Mouse (Mus musculus) layer of hippocampus, postnatal 14 days (tissue): ENCODE data around the gene Rxfp4. TPM values are rescaled to one million over a fixed set of nuclear protein-coding genes. Genes with fewer than 3 reads are reported as not detected.

ENCODE experiments used
- DNase-seq, 2 experiments: peaks; one replicate each; pipeline ENCODE4 v3.0.0; 2021 to 2022; ENCODE audit warnings: low spot score in 2 of 2, mixed read lengths in 1 of 2
- long read RNA-seq, 2 experiments: library from polyadenylated mRNA; stranded (forward); transcript quantifications; one replicate each; pipeline ENCODE4 v2.0.0; 2021
- total RNA-seq, 2 experiments: library from RNA; stranded (reverse); gene quantifications; 2 replicates each; pipeline ENCODE4 v1.2.3; 2021

The Rxfp4 gene
- not detected for total RNA-seq
- long read RNA-seq, experiment 1, result 0 reads
- long read RNA-seq, experiment 2, result 0 reads

- no peak for DNase-seq
Measured at GRCm38 (mm10) chr3:88652846-88653515, at the start of gene Rxfp4. Gene Rxfp4 (minus strand): TSS chr3:88653142.

DNA sequence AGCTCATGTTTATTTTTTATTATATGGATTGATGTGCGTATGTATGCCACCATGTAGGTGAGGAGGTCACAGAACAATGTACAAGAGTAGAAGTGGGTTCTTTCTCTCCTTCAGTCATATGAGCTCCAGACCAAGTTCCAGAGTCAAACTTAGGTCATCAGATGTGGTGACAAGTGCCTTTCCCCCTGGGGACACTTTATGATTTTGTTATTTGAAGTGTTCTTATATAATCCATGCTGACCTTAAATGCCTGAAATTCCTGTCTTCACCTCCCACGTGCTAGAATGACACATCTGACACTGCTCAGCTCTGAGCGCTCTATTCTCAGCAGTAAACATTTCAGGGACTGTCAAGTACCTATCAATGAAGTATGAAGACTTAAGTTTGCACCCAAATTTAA is 48.3 kb upstream of the Rxfp4 start:
- no peak for DNase-seq

GRCm38 (mm10) chr3:88700247-88700646 is 47.3 kb upstream of the Rxfp4 start:
- DNase-seq, result no peak

DNA sequence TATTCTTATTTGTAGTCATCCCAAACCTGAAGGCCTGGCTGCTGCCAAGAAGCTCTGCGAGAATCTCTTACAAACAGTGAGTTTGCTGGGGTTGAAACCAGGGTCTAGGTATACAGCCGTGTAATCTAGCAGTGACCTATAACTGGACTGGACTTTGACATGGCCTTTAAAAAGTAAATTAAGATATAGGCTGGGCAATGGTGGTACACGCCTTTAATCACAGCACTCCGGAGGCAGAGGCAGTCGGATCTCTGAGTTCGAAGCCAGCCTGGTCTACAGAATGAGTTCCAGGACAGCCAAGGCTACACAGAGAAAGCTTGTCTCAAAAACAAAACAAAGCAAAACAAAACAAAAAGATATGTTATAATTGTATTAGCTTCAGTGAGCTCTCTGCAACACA is 45.9 kb upstream of the Rxfp4 start:
- DNase-seq, result no peak

GRCm38 (mm10) chr3:88698051-88698450 is 45.1 kb upstream of the Rxfp4 start:
- no peak for DNase-seq

- no peak for DNase-seq
Measured at GRCm38 (mm10) chr3:88695545-88695944, 42.6 kb upstream of the Rxfp4 start.

DNA sequence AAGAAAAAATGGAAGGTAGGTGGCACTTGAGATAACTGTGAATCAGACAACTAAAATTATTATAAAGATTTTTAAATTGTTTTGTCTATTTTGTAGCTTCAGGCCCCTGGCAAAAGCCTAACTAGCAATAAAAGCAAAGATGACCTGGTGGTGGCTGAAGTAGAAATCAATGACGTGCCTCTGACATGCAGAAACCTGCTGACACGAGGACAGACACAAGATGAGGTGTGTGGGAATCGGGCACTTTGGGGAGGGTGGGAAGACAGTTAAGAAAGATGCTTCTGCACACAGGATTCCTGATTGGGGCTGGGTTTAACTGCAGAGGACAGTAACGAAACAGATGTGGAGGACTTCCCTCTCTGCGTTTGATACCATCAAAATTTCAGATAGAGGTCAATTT is 36.1 kb upstream of the Rxfp4 start:
- no peak for DNase-seq

- DNase-seq, result no peak
Measured at GRCm38 (mm10) chr3:88686734-88687611, 34.0 kb upstream of the Rxfp4 start.

- peak in 1 of 2 experiments; percentile 40 for DNase-seq
Measured at GRCm38 (mm10) chr3:88685958-88686451, 33.1 kb upstream of the Rxfp4 start.

DNA sequence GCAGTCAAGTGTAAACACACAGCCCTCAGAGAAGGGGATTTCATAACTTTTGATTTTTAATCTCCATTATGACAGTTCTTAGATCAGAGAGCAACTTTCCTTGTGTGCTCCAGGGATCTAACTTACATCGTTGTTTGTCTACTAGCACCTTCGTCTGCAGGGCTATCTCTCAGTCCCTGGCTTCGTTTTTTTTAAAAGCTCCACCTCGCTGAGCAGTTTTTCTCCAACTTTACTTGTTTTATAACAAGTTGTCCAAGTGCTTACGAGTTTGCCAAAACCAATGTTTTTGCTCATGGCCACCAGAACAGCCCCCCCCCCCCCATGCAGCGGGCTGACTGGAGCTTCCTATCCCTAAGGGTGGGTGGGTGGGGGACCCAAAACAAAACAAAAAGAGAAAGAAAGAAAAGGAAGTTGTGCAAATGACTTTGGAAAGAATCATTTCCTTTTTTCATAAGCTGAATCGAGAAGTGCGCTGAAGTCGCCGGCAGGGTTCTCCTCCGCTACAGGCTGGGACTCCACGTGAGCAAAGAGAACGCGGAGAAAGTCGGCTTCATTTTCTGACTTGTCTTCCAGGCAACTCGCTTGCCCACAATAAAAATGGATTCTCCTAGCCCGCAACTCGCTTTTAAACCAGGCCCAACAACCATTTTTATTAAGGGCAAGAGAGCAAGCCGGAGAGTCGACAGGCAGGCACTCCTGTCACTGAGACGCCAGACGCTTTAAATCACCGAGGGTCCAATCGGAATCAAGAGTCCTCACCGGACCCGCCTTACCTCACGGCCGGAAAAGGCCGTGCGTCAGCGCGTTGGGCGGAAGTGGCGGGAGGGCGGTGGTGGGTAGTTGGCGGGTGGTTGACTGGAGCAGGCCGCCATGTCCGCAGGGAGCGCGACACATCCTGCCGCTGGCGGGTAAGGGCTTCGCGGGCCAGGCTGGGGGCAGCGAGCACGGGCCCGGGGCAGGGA is 32.3 kb upstream of the Rxfp4 start, which contains the start of gene Khdc4:
Gene Khdc4 (plus strand): TSS at position 824 of the 962 bp plus-strand sequence.
- peak; percentile 94 to 98 for DNase-seq

DNA sequence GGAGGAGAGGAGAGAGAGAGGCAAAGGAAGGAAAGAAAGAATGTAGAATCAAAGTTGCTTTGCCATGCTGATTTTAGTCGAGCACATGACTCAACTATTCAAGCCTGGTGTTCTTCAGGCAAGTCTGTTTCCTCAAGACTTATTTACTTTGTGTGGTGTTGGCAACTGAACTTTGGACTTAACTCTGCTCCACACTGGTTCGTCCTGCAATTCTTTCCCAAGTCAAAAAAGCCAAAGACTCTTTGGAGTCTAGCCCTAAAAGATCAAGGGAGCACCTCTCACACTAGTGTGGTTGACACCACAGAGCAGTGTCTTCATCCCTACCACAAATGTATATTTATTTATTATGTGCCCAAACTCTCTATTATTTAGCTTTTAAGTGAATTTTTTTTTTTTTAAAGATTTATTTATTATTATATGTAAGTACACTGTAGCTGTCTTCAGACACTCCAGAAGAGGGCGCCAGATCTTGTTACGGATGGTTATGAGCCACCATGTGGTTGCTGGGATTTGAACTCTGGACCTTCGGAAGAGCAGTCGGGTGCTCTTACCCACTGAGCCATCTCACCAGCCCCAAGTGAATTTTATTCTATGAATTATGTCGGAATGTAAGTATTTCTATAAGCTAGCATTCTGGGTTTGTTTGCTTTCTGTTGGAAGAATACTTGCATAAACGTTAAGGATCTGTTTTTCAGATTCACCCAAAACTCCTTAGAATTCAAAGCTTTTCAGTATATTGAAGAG is 31.5 kb upstream of the Rxfp4 start:
- DNase-seq, result no peak

DNA sequence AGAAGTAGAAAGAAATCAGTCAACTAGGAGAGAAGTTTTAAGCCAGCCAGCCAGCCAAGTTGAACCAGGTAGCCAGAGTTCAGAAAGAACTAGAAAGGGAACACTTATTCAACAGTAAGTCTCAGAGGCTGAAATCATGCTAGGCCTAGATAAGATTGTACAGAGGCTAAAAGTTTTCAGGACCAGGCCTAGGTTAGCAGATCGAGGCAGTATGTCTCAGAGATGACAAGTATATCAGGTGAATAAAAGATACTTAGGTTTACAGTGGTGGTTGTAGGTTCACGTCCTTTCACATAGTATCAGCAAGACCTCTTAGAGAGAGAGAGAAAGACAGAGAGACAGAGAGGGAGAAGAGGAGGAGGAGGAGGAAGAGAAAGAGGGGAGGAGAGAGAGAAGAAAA is 30.9 kb upstream of the Rxfp4 start:
- no peak for DNase-seq

DNA sequence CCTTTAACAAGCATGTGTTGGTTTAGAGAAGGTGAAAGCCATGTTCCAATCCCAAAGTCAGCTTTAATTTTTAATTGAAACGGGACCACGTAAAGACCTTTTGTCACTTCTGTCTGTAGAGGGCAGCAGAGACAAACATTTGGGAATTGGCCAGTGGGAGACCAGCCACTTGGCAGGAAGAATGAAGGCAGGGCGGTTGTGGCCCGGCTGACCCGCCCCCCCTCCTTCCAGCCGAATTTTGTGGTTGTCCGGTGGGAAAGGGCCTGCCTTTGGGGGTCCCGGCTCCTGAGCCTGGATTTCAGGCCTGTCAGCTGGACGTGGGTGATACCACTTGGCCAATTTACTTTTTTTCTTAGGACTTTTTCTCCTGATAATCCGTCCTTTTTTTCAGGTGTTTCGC is 24.5 kb upstream of the Rxfp4 start:
- peak; percentile 51 to 80 for DNase-seq

DNA sequence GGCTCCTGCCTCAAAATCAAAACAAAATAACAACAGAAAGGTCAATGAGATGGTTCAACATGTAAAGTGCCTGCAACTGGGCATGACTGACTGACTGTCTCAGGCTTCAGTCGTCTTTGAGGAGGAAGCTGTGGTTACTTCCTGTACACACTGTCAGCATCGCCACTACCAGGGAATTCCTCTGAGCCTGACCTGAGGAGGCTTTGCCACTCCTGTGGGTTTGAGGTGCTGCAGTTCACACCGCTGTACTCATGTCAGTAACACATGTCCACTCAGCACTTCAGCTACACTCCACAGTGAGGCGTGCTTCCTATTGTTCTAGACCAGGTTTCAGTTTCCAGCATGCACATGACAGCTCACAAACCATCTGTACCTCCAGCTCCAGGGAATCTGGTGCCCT is 11.2 kb upstream of the Rxfp4 start:
- DNase-seq, result no peak

DNA sequence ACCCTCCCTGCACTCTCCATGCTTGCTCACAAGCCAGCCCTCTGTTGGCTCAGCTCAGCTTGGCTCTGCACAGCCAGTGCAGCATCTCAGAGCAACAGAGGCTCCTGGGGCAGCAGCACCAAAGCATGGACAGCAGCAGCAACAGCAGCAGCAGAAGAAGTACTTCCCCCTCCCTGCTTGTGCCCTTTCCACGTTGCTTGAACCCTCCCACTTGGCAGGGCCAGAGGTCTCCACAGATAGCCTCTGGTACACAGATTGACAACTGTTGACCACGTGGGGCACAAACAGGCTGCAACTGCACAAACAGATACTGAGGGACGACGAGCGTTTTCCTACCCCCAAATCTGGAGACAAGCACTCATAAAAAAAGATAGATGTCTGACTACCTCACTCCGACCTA is 6.9 kb upstream of the Rxfp4 start:
- no peak for DNase-seq

DNA sequence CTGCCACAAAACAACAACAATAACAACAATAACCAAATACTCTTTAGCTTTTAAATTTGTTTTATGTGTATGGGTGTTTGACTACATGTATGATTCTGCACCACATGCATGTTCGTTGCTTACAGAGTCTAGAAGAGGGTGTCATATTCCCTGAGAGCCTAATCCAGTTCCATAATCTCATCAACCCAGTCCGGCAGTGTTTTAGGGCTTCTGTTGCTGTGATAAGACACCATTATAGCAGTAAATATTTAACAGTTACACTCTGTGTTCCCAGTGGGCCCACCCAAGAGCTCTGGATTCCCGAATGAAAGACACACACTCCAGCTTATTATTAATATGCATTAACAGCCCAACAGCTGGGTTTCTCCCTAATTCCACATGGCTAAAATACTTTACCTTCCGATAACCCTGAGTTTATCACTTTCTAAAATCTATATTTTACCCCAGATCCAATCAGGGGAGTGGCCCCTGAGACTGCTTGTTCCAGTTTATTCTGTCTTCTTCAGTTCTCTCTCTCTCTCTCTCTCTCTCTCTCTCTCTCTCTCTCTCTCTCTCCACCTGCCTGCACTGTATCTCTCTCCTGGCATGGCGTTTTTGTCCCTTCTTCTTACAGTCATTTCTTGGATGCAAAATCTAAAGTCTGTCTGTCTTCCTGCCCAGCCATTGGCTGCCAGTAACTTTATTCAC is 5.6 kb upstream of the Rxfp4 start:
- DNase-seq, result no peak

GRCm38 (mm10) chr3:88655619-88656018 is 2.7 kb upstream of the Rxfp4 start:
- DNase-seq, result no peak

- no peak for DNase-seq
Measured at GRCm38 (mm10) chr3:88654621-88655020, 1.7 kb upstream of the Rxfp4 start.

- no peak for DNase-seq
Measured at GRCm38 (mm10) chr3:88653516-88654370, 801 bp upstream of the Rxfp4 start.
